Mouse (Mus musculus) ES-Bruce4 (cell line): ENCODE measurements around the gene Ptbp3.

ENCODE experiments used
- CTCF ChIP-seq: IDR thresholded peaks from one replicate; pipeline ENCODE4 v1.8.1; 2011; ENCODE audit warnings: low read depth, low read length
- POLR2A ChIP-seq: IDR thresholded peaks from one replicate; pipeline ENCODE4 v1.8.1; 2011; ENCODE audit warnings: low read length; ENCODE audit not compliant: insufficient read depth

DNA sequence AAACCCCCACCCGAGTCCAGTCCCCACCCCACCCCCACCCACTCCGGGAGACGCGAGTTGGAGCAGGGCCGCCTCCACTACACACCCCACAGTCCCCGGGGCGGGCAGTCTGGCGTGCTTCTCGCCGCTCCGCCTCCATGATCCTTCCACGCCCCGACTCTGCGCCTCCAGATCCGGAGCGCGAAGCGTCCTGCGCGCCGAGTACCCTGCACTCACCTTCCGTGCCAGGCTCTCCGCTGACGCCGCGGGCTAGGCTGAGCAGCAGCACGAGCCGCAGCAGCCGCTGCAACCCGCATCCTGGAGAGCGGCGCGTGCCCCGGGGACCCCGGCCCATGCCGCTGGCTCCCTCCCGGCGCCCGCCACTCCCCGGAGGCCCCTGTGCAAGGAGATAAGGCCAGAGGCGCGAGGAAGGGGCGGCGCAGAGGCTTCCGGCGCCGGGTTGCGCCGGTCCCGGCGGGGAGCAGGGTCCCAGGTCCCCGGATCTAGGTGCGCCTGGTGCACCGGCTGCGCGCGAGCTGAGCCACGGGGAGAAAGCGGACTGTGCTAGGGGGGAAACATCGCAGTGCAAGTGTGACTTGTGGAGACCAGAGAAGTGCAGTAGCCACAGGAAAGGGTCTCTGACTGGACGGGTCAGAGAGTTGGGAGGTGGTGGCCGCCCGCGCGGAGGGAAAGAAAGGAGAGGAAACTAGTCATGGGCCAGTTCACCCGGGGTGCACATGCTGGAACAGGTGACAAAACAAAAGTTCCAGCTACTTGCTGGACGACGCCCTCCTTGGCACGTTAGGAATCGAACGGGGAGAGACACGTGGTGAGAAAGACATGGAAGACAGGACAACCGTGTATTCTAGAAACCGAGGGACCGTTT lies 110.9 kb downstream of the Ptbp3 start, which contains the start of gene Susd1:
- TF ChIP-seq CTCF (no peak), POLR2A (no peak)
